Mouse (Mus musculus): ENCODE results near the gene Zfp961. TPM values are rescaled to one million over a fixed set of nuclear protein-coding genes. Genes with fewer than 3 reads are reported as not detected.

Zfp961 gene
- polyA plus RNA-seq, 1 experiment from 2014 or later, result 18.8 TPM

DNA sequence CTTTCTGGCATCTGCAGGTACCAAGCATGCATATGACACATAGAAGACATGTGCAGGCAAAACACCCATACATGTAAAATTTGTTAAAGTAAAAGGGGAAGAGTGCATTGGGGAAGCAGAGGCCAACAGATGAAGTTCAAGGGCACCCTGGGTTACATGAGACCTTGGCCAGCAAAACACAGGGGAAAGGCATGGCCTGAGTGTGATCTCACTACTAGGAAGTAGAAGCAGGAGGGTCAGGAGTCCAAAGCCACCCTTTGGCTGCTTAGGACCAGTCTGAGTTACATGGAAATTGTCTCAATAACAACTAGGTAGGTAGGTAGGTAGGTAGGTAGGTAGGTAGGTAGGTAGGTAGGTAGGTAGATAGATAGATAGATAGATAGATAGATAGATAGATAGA, 9.6 kb downstream of the Zfp961 start:
- Histone ChIP-seq H3K4me2 (replicated peaks; ENCODE audit: low read depth) (no peak overlapping the region), H3K4me3 (ENCODE audit: low read depth, low read length) (no peak overlapping the region), H3K27me3 (replicated peaks; ENCODE audit: control insufficient read depth, insufficient read depth, low read length) (no peaks in the 10 kb centered on the region), H3K9ac (ENCODE audit: low read depth, low read length) (no peak overlapping the region), H3K36me3 (ENCODE audit: control insufficient read depth, insufficient read depth) (peaks cover 5% of the 10 kb centered on the region), H3K9me3 (ENCODE audit: control insufficient read depth) (no peaks in the 10 kb centered on the region), H3K27ac (ENCODE audit: low read depth, low read length) (no peak overlapping the region), H3K4me1 (replicated peaks; ENCODE audit: control insufficient read depth, insufficient read depth, low read length) (no peaks in the 10 kb centered on the region)
- peak; percentile 82 for ATAC-seq
- no peak for TF ChIP-seq CTCF (IDR thresholded peaks at IDR 0.05; ENCODE audit: low read depth)

DNA sequence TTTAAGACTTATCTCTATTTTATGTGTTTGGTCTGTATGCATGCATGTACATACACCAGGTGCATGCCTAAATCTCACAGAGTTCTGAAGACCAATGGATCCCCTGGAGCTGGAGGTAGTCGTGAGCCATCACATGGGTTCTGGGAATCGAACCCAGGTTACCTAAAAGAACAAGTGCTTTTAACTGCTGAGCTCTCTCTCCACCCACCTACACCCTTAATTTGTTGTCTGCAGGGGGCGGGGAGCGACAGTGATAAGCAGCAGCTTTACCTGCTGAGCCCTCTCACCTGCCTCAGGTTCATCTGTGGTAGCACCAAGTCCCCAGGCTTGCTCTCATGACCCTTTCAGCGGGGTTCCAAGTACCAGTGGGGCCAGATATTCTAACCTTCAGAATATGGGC, 11.0 kb downstream of the Zfp961 start:
- no peak overlapping the region for H3K9ac ChIP-seq (ENCODE audit: low read depth, low read length)
- no peak overlapping the region for H3K4me3 ChIP-seq (ENCODE audit: low read depth, low read length)
- H3K4me2 ChIP-seq (replicated peaks; ENCODE audit: low read depth), result no peak overlapping the region
- no peak for TF ChIP-seq CTCF (IDR thresholded peaks at IDR 0.05; ENCODE audit: low read depth)
- no peaks in the 10 kb centered on the region for H3K9me3 ChIP-seq (ENCODE audit: control insufficient read depth)
- H3K36me3 ChIP-seq (ENCODE audit: control insufficient read depth, insufficient read depth), result peaks cover 16% of the 10 kb centered on the region
- ATAC-seq, result no peak
- H3K27ac ChIP-seq (ENCODE audit: low read depth, low read length), result no peak overlapping the region
- 75% methylated on average over 5 of the region's 5 CpGs for WGBS
- no peaks in the 10 kb centered on the region for H3K27me3 ChIP-seq (replicated peaks; ENCODE audit: control insufficient read depth, insufficient read depth, low read length)
- no peaks in the 10 kb centered on the region for H3K4me1 ChIP-seq (replicated peaks; ENCODE audit: control insufficient read depth, insufficient read depth, low read length)

DNA sequence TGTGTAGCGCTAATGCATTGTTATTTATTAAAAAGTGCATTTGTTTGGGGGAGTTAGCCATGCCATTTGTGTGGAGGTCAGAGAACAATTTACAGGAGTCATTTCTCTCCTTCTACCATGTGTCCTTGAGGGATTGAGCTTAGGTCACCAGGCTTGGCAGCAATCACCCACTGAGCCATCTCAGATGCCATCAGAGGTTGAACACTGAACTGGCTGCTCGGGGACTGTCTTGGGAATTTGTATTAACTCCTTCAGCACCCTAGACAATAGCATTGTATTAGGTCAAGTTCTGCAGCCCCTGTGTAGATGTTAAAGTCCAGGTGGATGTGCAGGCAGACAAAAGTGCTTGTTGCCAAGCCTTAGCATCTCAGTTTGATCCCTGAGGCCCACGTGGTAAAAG, 13.2 kb downstream of the Zfp961 start:
- no peak for ATAC-seq
- TF ChIP-seq CTCF (IDR thresholded peaks at IDR 0.05; ENCODE audit: low read depth), result no peak
- Histone ChIP-seq H3K4me3 (ENCODE audit: low read depth, low read length) (no peak overlapping the region), H3K27ac (ENCODE audit: low read depth, low read length) (no peak overlapping the region), H3K27me3 (replicated peaks; ENCODE audit: control insufficient read depth, insufficient read depth, low read length) (no peaks in the 10 kb centered on the region), H3K4me1 (replicated peaks; ENCODE audit: control insufficient read depth, insufficient read depth, low read length) (no peaks in the 10 kb centered on the region), H3K4me2 (replicated peaks; ENCODE audit: low read depth) (no peak overlapping the region), H3K9ac (ENCODE audit: low read depth, low read length) (no peak overlapping the region), H3K36me3 (ENCODE audit: control insufficient read depth, insufficient read depth) (peaks cover 38% of the 10 kb centered on the region), H3K9me3 (ENCODE audit: control insufficient read depth) (no peaks in the 10 kb centered on the region)
- WGBS, result 77% methylated on average over 3 of the region's 3 CpGs

DNA sequence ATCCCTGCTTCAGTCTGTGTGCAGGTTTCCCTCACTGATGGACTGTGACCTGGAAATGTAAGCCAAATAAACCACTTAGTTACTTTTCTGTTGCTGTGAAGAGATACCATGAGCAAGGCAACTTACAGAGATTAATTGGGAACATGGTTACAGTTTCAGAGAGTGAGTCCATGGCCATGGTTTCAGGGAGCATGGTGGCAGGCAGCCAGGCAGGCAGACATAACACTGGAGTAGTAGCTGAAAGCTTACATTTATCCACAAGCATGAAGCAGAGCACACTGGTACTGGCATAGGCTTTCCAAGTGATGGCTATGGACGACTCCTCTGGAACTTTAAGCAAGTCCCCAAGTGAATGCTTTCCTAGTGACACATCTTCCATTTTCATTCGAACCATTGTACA, 14.3 kb downstream of the Zfp961 start:
- no peak overlapping the region for H3K4me2 ChIP-seq (replicated peaks; ENCODE audit: low read depth)
- H3K27me3 ChIP-seq (replicated peaks; ENCODE audit: control insufficient read depth, insufficient read depth, low read length), result no peaks in the 10 kb centered on the region
- WGBS, result 95% methylated on average over 2 of the region's 2 CpGs
- no peak for TF ChIP-seq CTCF (IDR thresholded peaks at IDR 0.05; ENCODE audit: low read depth)
- ATAC-seq, result no peak
- H3K36me3 ChIP-seq (ENCODE audit: control insufficient read depth, insufficient read depth), result peaks cover 41% of the 10 kb centered on the region
- H3K9ac ChIP-seq (ENCODE audit: low read depth, low read length), result no peak overlapping the region
- H3K4me3 ChIP-seq (ENCODE audit: low read depth, low read length), result no peak overlapping the region
- H3K4me1 ChIP-seq (replicated peaks; ENCODE audit: control insufficient read depth, insufficient read depth, low read length), result no peaks in the 10 kb centered on the region
- no peak overlapping the region for H3K27ac ChIP-seq (ENCODE audit: low read depth, low read length)
- H3K9me3 ChIP-seq (ENCODE audit: control insufficient read depth), result no peaks in the 10 kb centered on the region

DNA sequence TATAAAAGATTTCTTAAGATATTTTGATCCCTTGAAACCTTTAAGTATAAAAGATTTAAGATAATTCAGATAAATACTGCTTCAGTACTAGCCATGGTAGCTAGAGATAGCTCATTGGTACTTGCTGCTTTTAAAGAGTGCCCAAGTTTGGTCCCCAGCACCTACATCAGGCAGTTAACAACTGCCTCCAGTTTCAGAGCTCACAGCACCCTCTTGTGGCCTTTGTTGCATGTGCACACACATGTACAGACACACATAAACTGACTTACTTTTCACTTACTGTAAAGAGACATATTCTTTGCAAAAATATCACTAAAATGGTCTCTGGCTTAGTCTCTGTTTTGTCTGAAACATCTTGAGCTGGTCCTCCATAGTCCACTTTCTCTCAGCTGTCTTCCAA, 15.6 kb downstream of the Zfp961 start:
- Histone ChIP-seq H3K36me3 (ENCODE audit: control insufficient read depth, insufficient read depth) (peaks cover 41% of the 10 kb centered on the region), H3K4me3 (ENCODE audit: low read depth, low read length) (no peak overlapping the region), H3K4me1 (replicated peaks; ENCODE audit: control insufficient read depth, insufficient read depth, low read length) (no peaks in the 10 kb centered on the region), H3K4me2 (replicated peaks; ENCODE audit: low read depth) (no peak overlapping the region), H3K27me3 (replicated peaks; ENCODE audit: control insufficient read depth, insufficient read depth, low read length) (no peaks in the 10 kb centered on the region), H3K27ac (ENCODE audit: low read depth, low read length) (no peak overlapping the region), H3K9ac (ENCODE audit: low read depth, low read length) (no peak overlapping the region), H3K9me3 (ENCODE audit: control insufficient read depth) (no peaks in the 10 kb centered on the region)
- ATAC-seq, result no peak
- peak; percentile 40 for TF ChIP-seq CTCF (IDR thresholded peaks at IDR 0.05; ENCODE audit: low read depth)

DNA sequence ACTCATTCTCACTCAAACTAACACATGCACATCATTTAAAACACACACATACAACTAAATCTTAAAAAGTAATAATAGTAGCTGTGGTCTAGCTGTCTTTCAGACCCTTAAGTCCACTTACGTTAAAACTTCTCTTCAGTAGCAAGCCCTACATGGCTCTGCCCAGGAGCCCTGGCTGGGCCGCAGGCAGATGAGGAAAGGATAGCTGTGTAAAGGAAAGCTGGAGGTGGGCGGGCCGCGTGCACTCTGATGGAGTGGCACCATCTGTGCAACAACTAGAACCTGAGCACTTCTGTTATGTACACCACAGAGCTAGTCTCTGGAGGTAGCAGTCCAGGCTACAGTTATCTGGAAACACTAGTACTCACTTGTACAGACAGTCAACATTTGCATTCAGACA, 16.4 kb downstream of the Zfp961 start:
- H3K9me3 ChIP-seq (ENCODE audit: control insufficient read depth), result no peaks in the 10 kb centered on the region
- H3K9ac ChIP-seq (ENCODE audit: low read depth, low read length), result no peak overlapping the region
- H3K27ac ChIP-seq (ENCODE audit: low read depth, low read length), result no peak overlapping the region
- no peak for ATAC-seq
- H3K4me3 ChIP-seq (ENCODE audit: low read depth, low read length), result no peak overlapping the region
- no peaks in the 10 kb centered on the region for H3K4me1 ChIP-seq (replicated peaks; ENCODE audit: control insufficient read depth, insufficient read depth, low read length)
- peaks cover 41% of the 10 kb centered on the region for H3K36me3 ChIP-seq (ENCODE audit: control insufficient read depth, insufficient read depth)
- no peaks in the 10 kb centered on the region for H3K27me3 ChIP-seq (replicated peaks; ENCODE audit: control insufficient read depth, insufficient read depth, low read length)
- 97% methylated on average over 5 of the region's 5 CpGs for WGBS
- no peak for TF ChIP-seq CTCF (IDR thresholded peaks at IDR 0.05; ENCODE audit: low read depth)
- H3K4me2 ChIP-seq (replicated peaks; ENCODE audit: low read depth), result no peak overlapping the region

DNA sequence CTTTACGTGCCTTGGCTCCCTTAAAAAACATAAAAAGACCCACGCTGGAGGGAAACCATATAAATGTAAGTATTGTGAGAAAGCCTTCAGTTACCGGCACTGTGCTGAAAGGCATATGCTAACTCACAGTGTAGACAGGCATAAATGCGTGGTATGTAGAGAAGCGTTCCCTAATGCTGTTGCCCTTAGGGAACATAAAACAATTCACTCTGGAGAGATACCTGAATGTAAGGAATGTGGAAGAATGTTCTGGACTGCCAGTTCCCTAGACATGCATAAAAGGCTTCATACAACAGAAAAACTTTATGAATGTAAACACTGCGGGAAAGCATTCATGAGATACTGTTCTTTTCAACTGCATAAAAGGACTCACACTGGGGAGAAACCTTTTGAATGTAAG, 17.3 kb downstream of the Zfp961 start:
- WGBS, result 91% methylated on average over 6 of the region's 6 CpGs
- ATAC-seq, result no peak
- Histone ChIP-seq H3K27ac (ENCODE audit: low read depth, low read length) (no peak overlapping the region), H3K9ac (ENCODE audit: low read depth, low read length) (no peak overlapping the region), H3K36me3 (ENCODE audit: control insufficient read depth, insufficient read depth) (peaks cover 41% of the 10 kb centered on the region), H3K4me3 (ENCODE audit: low read depth, low read length) (no peak overlapping the region), H3K4me2 (replicated peaks; ENCODE audit: low read depth) (no peak overlapping the region), H3K27me3 (replicated peaks; ENCODE audit: control insufficient read depth, insufficient read depth, low read length) (no peaks in the 10 kb centered on the region), H3K9me3 (ENCODE audit: control insufficient read depth) (no peaks in the 10 kb centered on the region), H3K4me1 (replicated peaks; ENCODE audit: control insufficient read depth, insufficient read depth, low read length) (no peaks in the 10 kb centered on the region)
- TF ChIP-seq CTCF (IDR thresholded peaks at IDR 0.05; ENCODE audit: low read depth), result no peak

Measured in intestine, postnatal 0 days (tissue).